Mouse (Mus musculus) C2C12 (cell line): Measurements from ENCODE around the gene Mrpl46.

Source experiments
- CTCF ChIP-seq: IDR thresholded peaks from one replicate; pipeline ENCODE4 v1.5.1; 2011; ENCODE audit not compliant: control insufficient read depth, insufficient read depth, insufficient read length
- MYOD1 ChIP-seq: IDR thresholded peaks from one replicate; pipeline ENCODE4 v1.6.1; 2011; ENCODE audit warnings: low read depth; ENCODE audit not compliant: control insufficient read depth, insufficient read length

- TF ChIP-seq CTCF (no peak), MYOD1 (no peak)
Observed at GRCm38 (mm10) chr7:78769075-78769652, 14.2 kb downstream of the Mrpl46 start.
